Mouse (Mus musculus) hindbrain, embryonic 16.5 days (tissue): ENCODE data around the gene Fam171a1. TPM values are rescaled to one million over a fixed set of nuclear protein-coding genes. Genes with fewer than 3 reads are reported as not detected.
A peak's percentile ranks its signal among the peaks of the same experiment; 100 is the strongest.

Experiments used
- ATAC-seq: fragments of 200-750 bp; cut with Nextera tagmentation; 2 replicates; pipeline ENCODE4 v1.8.0; 2017; ENCODE audit warnings: moderate TSS enrichment, moderate library complexity
- H3K27ac ChIP-seq: fragments of 300-500 bp; sonication (generic); 2 replicates; pipeline ENCODE4 v1.5.1; 2014; ENCODE audit warnings: low read depth, mild to moderate bottlenecking, control low read depth, low read length, moderate library complexity
- H3K27me3 ChIP-seq: fragments of 300-500 bp; sonication (generic); replicated peaks from 2 replicates; pipeline ENCODE4 v1.6.1; 2014; ENCODE audit warnings: low read length; ENCODE audit not compliant: control insufficient read depth, insufficient read depth
- H3K36me3 ChIP-seq: fragments of 300-500 bp; sonication (generic); 2 replicates; pipeline ENCODE4 v1.6.1; 2014; ENCODE audit warnings: mild to moderate bottlenecking, low read length, moderate library complexity, mixed read lengths; ENCODE audit not compliant: control insufficient read depth, insufficient read depth
- H3K4me1 ChIP-seq: fragments of 300-500 bp; sonication (generic); 2 replicates; pipeline ENCODE4 v1.6.1; 2014; ENCODE audit warnings: low read depth, low read length; ENCODE audit not compliant: control insufficient read depth, insufficient read depth
- H3K4me2 ChIP-seq: fragments of 300-500 bp; sonication (generic); 2 replicates; pipeline ENCODE4 v1.6.1; 2014; ENCODE audit warnings: mild to moderate bottlenecking, low read length, control low read depth, moderate library complexity
- H3K4me3 ChIP-seq: fragments of 300-500 bp; sonication (generic); 2 replicates; pipeline ENCODE4 v1.5.1; 2014; ENCODE audit warnings: mild to moderate bottlenecking, low read length, control low read depth, moderate library complexity
- H3K9ac ChIP-seq: fragments of 300-500 bp; sonication (generic); 2 replicates; pipeline ENCODE4 v1.6.1; 2014; ENCODE audit warnings: low read depth, mild to moderate bottlenecking, control low read depth, low read length, moderate library complexity
- H3K9me3 ChIP-seq: fragments of 300-500 bp; sonication (generic); 2 replicates; pipeline ENCODE4 v1.6.1; 2014; ENCODE audit warnings: mild to moderate bottlenecking, low read length, moderate library complexity; ENCODE audit not compliant: control insufficient read depth
- WGBS: fragments of 180-500 bp; shearing (Covaris S2); extraction: QIAGEN DNeasy Blood & Tissue Kit; methylation state at CpG from one replicate; pipeline ENCODE4 v1.1.7; 2014; 5-methylcytosine and 5-hydroxymethylcytosine counted together
- polyA plus RNA-seq: library from polyadenylated mRNA; unstranded; fragments of >200 nt; fragmentation: Nextera tagmentation; extraction: Ambion mirVana; gene quantifications from 2 replicates; pipeline ENCODE4 v1.2.1, GENCODE M21; 2015

Fam171a1 gene
- polyA plus RNA-seq, 1 experiment from 2014 or later = 37.4 TPM

- ATAC-seq = no peak
- Histone ChIP-seq H3K4me3 (no peak overlapping the region), H3K9me3 (no peaks in the 10 kb centered on the region), H3K27me3 (no peaks in the 10 kb centered on the region), H3K27ac (no peak overlapping the region), H3K4me1 (no peaks in the 10 kb centered on the region; the same call in 1 of the 2 replicates), H3K9ac (no peak overlapping the region), H3K4me2 (no peak overlapping the region), H3K36me3 (no peaks in the 10 kb centered on the region)
- 57% methylated on average over 1 of the region's 1 CpGs for WGBS
Observed at GRCm38 (mm10) chr2:3161578-3161977, 47.6 kb downstream of the Fam171a1 start.

- 93% methylated on average over 9 of the region's 9 CpGs for WGBS
- Histone ChIP-seq H3K4me3 (no peak overlapping the region), H3K9me3 (no peaks in the 10 kb centered on the region), H3K4me1 (peaks cover 3% of the 10 kb centered on the region), H3K36me3 (no peaks in the 10 kb centered on the region), H3K27ac (no peak overlapping the region), H3K4me2 (no peak overlapping the region), H3K9ac (no peak overlapping the region), H3K27me3 (no peaks in the 10 kb centered on the region)
- no peak for ATAC-seq
Observed at GRCm38 (mm10) chr2:3163501-3164076, 49.6 kb downstream of the Fam171a1 start.

DNA sequence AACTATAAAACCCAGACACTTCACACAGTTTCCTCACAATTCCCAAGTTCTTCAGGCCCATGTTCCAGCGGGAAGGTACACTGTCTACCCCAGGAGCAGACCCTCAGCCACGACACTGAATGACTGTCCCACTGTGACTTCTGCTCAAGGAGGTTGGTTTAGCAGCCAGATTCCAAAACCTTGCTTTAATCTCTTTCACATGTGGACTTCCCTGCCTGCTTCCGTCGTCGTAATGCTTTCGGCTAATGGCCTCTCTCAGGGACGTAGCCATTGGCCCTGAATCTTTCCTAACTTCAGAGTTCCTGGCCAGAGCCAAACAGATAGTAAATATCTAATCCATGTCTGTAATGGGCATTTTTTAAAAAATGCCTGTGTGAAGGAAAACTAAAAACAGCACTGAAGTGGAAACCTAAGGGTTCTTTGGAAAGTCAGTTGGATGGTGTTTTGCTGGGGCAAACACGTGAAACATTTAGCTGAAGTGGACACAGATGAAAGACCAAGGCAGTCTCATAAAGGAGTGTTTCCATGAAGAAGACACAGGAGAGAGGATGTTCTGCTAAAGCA, 51.1 kb downstream of the Fam171a1 start:
- H3K9me3 ChIP-seq = no peaks in the 10 kb centered on the region
- WGBS = 87% methylated on average over 8 of the region's 8 CpGs
- H3K27ac ChIP-seq = no peak overlapping the region
- no peak for ATAC-seq
- H3K36me3 ChIP-seq = no peaks in the 10 kb centered on the region
- no peak overlapping the region for H3K4me3 ChIP-seq
- no peak overlapping the region for H3K9ac ChIP-seq
- no peaks in the 10 kb centered on the region for H3K27me3 ChIP-seq
- H3K4me1 ChIP-seq = peaks cover 17% of the 10 kb centered on the region
- no peak overlapping the region for H3K4me2 ChIP-seq

DNA sequence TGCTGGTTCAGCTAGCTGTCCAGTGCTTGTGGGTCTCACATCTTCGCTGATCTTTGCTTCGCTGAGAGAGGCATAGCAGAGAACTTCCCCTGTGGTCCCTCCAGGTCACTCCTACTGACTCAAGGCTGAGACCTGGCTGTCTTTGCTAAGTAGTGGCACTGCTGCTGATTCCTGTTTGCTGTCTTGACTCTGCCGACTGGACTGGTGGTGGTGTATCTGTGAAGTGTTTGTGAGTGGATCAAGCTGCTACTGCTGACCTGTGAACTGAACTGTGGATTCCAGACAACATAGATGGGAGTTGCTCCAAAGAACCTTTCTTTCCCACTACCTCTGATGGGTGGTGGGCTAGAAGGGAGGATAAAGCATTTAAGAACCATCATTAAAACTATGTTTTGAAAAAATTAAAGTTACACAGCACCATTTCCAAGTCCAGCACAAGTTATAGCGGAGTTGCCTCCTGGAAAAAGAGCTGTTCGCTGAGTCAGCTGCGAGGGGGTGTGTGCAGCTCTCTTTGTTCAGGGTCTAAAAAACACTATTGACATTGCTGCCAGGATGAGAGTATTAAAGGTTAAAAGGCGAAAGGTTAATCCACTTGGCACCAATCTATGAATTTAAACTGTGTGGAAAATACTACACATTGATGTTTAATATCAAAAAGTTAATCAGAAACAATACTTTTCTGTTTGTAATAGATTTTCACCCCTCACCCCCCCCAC, 52.0 kb downstream of the Fam171a1 start:
- Histone ChIP-seq H3K27me3 (no peaks in the 10 kb centered on the region), H3K36me3 (no peaks in the 10 kb centered on the region), H3K9ac (no peak overlapping the region), H3K27ac (no peak overlapping the region), H3K4me3 (no peak overlapping the region), H3K4me1 (peaks cover 24% of the 10 kb centered on the region), H3K9me3 (no peaks in the 10 kb centered on the region), H3K4me2 (no peak overlapping the region)
- WGBS = 80% methylated on average over 7 of the region's 7 CpGs
- ATAC-seq = no peak

GRCm38 (mm10) chr2:3168719-3169402, 54.8 kb downstream of the Fam171a1 start:
- Histone ChIP-seq H3K4me3 (no peak overlapping the region), H3K4me1 (peaks cover 30% of the 10 kb centered on the region), H3K27ac (peak overlapping the region; percentile 62), H3K9ac (peak overlapping the region; percentile 43; the same call in 1 of the 2 replicates), H3K36me3 (no peaks in the 10 kb centered on the region), H3K9me3 (no peaks in the 10 kb centered on the region), H3K4me2 (peak overlapping the region; percentile 48), H3K27me3 (no peaks in the 10 kb centered on the region)
- WGBS = 50% methylated on average over 14 of the region's 14 CpGs
- ATAC-seq = peak; percentile 82

DNA sequence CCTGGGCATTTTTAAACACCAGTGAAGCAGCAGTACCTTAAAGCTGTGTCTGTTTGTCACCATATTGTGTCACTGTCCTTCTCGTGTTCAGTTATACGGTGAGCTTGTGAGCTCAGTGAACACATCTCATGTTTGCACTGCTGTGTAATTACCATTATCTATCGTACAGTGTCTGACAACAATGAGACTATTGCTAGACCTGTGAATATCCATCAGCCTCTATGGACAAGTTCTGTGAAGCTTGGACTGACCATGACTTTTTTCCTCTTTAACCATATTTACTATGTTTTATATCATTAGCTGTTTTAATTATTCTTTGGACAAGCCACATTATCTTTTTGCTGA, 55.4 kb downstream of the Fam171a1 start:
- Histone ChIP-seq H3K27ac (peak overlapping the region; percentile 62), H3K4me2 (peak overlapping the region; percentile 48), H3K9ac (peak overlapping the region; percentile 43; the same call in 1 of the 2 replicates), H3K4me3 (no peak overlapping the region), H3K27me3 (no peaks in the 10 kb centered on the region), H3K36me3 (no peaks in the 10 kb centered on the region), H3K4me1 (peaks cover 30% of the 10 kb centered on the region), H3K9me3 (no peaks in the 10 kb centered on the region)
- 44% methylated on average over 3 of the region's 3 CpGs for WGBS
- ATAC-seq = peak; percentile 25

- no peak for ATAC-seq
- Histone ChIP-seq H3K27ac (no peak overlapping the region), H3K36me3 (no peaks in the 10 kb centered on the region), H3K9ac (no peak overlapping the region), H3K27me3 (no peaks in the 10 kb centered on the region), H3K4me2 (no peak overlapping the region), H3K9me3 (no peaks in the 10 kb centered on the region), H3K4me3 (no peak overlapping the region), H3K4me1 (peaks cover 30% of the 10 kb centered on the region)
- 63% methylated on average over 3 of the region's 3 CpGs for WGBS
Observed at GRCm38 (mm10) chr2:3171774-3172173, 57.8 kb downstream of the Fam171a1 start.

DNA sequence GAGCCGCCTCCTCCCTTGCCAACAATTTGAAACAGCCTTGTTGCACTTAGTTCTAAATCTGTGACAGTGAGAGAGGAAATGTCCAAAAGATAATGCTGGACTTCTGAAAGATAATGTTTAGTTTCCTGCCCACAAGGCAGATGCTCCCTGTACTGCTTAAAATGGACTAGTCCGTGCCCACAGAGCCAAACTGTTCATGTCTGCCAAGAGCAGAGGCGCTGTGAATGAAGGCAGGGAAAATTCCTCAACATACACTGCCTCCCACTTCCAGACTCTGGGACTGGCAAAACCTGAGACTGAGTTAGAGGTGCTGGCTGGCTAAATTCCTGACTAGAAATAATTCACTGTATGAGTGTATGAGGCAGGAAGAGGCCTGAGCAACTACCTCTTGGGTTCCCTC, 58.6 kb downstream of the Fam171a1 start:
- no peaks in the 10 kb centered on the region for H3K27me3 ChIP-seq
- H3K27ac ChIP-seq = no peak overlapping the region
- WGBS = 52% methylated on average over 3 of the region's 3 CpGs
- no peak overlapping the region for H3K4me2 ChIP-seq
- H3K9me3 ChIP-seq = no peaks in the 10 kb centered on the region
- no peak overlapping the region for H3K4me3 ChIP-seq
- no peak overlapping the region for H3K9ac ChIP-seq
- ATAC-seq = no peak
- no peaks in the 10 kb centered on the region for H3K36me3 ChIP-seq
- peaks cover 30% of the 10 kb centered on the region for H3K4me1 ChIP-seq

GRCm38 (mm10) chr2:3174890-3175289, 60.9 kb downstream of the Fam171a1 start:
- Histone ChIP-seq H3K9me3 (no peaks in the 10 kb centered on the region), H3K4me1 (peaks cover 14% of the 10 kb centered on the region), H3K4me3 (no peak overlapping the region), H3K4me2 (no peak overlapping the region), H3K27ac (no peak overlapping the region), H3K27me3 (no peaks in the 10 kb centered on the region), H3K36me3 (peaks cover 2% of the 10 kb centered on the region; the same call in 1 of the 2 replicates), H3K9ac (no peak overlapping the region)
- no peak for ATAC-seq
- 90% methylated on average over 5 of the region's 5 CpGs for WGBS
